Mouse (Mus musculus) olfactory bulb, adult 2 months (tissue): ENCODE measurements around the gene Surf2.

ENCODE experiments used
- CTCF ChIP-seq: fragments of 200-500 bp; IDR thresholded peaks from 2 replicates; pipeline ENCODE4 v1.5.1; 2012; ENCODE audit warnings: low read depth, mild to moderate bottlenecking, low read length, moderate library complexity; ENCODE audit not compliant: insufficient read depth
- POLR2A ChIP-seq: fragments of 200-500 bp; IDR thresholded peaks from 2 replicates; pipeline ENCODE4 v1.6.1; 2012; ENCODE audit warnings: mild to moderate bottlenecking, low read depth, low read length, moderate library complexity; ENCODE audit not compliant: insufficient read depth

GRCm38 (mm10) chr2:26960756-26961155, 44.6 kb downstream of the Surf2 start:
- no peak for TF ChIP-seq CTCF
- TF ChIP-seq POLR2A, result no peak
